Mouse (Mus musculus): ENCODE results near the gene Nup153. TPM values are rescaled to one million over a fixed set of nuclear protein-coding genes. Genes with fewer than 3 reads are reported as not detected.

Gene Nup153
- polyA plus RNA-seq, 1 experiment from 2014 or later = 15.8 TPM

DNA sequence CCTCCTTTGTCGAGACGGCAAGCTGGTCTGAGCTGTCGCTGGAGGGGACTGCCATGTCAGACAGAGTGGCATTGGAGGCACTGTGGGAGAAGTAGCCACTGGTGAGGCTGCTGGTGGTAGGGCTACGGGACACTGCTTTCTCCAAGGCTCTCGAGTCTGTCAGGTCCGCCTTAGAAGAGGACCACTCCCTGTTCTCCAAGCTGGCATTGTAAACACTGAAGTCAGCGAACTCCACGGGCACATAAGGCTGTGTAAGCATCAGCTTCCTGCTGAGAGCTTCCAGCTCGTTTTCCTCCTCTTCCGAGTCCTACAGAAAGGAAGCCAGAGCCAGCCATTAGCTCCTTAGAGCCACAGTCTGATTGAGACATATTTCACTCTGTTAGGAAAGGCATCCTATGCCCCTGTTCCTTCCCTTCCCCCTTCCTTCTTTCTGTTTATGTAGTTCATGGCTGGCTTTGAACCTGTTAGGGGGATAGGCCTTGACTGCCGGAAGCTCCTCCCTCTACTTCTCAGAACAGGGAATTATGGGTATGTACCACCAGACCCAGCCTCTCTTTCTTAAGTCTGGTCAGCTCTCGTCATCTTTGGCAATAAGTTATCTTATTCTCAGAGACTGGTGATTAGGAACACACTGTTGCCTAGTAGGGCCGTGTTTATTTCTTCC, 25.0 kb upstream of the Nup153 start:
- WGBS = 83% methylated on average over 13 of the region's 13 CpGs

DNA sequence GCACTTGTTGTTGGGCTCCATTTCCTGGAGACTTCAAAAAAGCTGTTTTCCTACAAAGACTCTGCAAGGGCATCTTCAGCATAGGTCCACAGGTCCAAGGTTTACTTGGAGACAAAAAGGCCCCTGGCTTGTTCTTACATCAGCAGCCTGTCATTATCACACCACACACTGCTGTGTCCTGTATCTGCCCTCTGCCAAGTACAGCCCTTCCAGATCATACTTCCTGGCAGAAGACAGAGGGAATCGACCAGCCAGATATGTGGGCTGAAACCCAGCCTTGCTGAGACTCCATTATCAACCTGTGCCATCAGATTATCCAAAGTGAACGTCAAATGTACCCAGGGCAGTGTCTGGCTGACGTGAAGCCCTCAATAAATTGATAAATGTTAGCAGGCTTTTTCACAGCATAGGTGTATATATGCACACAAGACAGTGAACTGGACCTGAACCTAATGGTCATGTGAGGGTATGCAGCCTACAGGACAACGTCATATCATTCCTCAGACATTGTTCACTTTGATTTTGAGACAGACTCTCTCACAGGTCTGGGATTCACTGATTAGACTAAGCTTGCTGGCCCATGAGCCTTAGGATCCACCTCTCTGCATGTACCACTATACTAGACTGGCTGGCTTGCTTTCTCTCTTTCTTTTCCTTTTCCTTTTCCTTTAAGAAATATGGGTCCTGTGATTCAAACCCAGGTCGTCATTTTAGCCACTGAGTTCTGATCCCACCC, 20.6 kb upstream of the Nup153 start:
- Histone ChIP-seq H3K27me3 (replicated peaks) (no peaks in the 10 kb centered on the region), H3K9me3 (replicated peaks) (no peaks in the 10 kb centered on the region), H3K4me2 (no peak overlapping the region), H3K4me1 (no peaks in the 10 kb centered on the region), H3K27ac (replicated peaks) (no peak overlapping the region), H3K36me3 (peaks cover 22% of the 10 kb centered on the region), H3K4me3 (replicated peaks) (no peak overlapping the region), H3K9ac (replicated peaks) (no peak overlapping the region)
- WGBS = 84% methylated on average over 5 of the region's 5 CpGs
- ATAC-seq (ENCODE audit: low FRiP score) = no peak

More for the DNA sequence above, 25.0 kb upstream of the Nup153 start:
- Histone ChIP-seq H3K9ac (replicated peaks) (no peak overlapping the region), H3K27ac (replicated peaks) (no peak overlapping the region), H3K36me3 (peaks cover 22% of the 10 kb centered on the region), H3K4me2 (no peak overlapping the region), H3K27me3 (replicated peaks) (no peaks in the 10 kb centered on the region), H3K9me3 (replicated peaks) (no peaks in the 10 kb centered on the region), H3K4me3 (replicated peaks) (no peak overlapping the region), H3K4me1 (no peaks in the 10 kb centered on the region)
- ATAC-seq (ENCODE audit: low FRiP score) = no peak

DNA sequence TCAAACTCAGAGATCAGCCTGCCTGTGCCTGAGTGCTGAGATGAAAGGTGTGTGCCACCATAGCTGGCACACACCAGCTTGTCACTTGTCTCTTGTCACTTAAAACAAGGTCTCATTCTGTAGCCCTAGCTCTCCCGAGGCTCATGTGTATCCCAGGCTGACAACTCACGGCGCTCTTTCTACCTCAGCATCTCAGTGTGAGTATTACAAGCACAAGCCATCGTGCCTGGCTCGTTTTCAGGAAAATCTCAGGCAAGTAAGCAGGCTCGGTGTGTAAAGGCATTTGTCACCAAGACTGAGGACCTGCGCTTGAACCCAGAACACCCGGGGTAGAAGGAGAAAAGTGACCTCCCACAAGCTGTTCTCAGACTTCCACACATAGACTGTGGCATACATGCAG, 16.1 kb upstream of the Nup153 start:
- Histone ChIP-seq H3K4me1 (no peaks in the 10 kb centered on the region), H3K36me3 (no peaks in the 10 kb centered on the region), H3K27ac (replicated peaks) (no peak overlapping the region), H3K9ac (replicated peaks) (no peak overlapping the region), H3K27me3 (replicated peaks) (no peaks in the 10 kb centered on the region), H3K9me3 (replicated peaks) (no peaks in the 10 kb centered on the region), H3K4me2 (no peak overlapping the region), H3K4me3 (replicated peaks) (no peak overlapping the region)
- no peak for ATAC-seq (ENCODE audit: low FRiP score)
- WGBS = 83% methylated on average over 8 of the region's 8 CpGs

DNA sequence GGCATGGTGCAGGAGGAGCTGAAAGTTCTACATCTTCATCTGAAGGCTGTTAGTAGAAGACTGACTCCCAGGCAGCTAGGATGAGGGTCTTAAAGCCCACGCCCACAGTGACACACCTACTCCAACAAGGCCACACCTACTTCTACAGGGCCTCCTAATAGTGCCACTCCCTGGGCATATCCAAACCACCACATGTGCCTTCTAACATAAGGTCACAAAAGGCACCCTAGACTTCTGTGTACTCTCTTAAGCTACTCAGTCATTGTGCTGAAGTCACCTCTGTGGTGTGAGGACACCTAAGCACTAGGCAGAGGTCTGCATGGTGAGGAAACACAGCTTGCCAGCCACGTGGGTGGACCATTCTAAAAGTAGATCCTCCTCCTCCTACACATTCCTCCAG, 14.6 kb upstream of the Nup153 start:
- ATAC-seq (ENCODE audit: low FRiP score) = no peak
- Histone ChIP-seq H3K9me3 (replicated peaks) (no peaks in the 10 kb centered on the region), H3K4me1 (no peaks in the 10 kb centered on the region), H3K4me2 (no peak overlapping the region), H3K27ac (replicated peaks) (no peak overlapping the region), H3K9ac (replicated peaks) (no peak overlapping the region), H3K4me3 (replicated peaks) (no peak overlapping the region), H3K27me3 (replicated peaks) (no peaks in the 10 kb centered on the region), H3K36me3 (no peaks in the 10 kb centered on the region)
- WGBS = 71% methylated on average over 2 of the region's 2 CpGs

DNA sequence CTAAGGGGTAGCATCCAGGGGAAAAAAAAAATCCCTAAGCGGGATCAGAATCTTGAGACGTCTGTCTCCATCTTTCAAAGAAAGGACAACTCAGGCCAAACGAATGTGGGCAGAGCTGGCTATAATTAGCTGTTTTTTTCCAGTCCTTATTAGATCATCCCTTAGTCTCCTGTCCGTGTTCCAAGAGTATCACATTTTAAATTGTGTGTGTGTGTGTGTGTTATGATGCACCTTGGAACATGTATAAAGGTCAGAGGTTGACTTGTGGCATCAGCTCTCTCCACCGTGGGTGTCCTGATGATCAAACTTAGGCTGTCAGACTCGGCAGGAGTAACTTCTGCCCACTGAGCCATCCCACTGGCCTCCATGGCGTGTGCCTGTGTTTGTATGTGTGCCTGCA, 11.7 kb upstream of the Nup153 start:
- Histone ChIP-seq H3K4me3 (replicated peaks) (no peak overlapping the region), H3K27ac (replicated peaks) (no peak overlapping the region), H3K9ac (replicated peaks) (no peak overlapping the region), H3K9me3 (replicated peaks) (no peaks in the 10 kb centered on the region), H3K4me2 (no peak overlapping the region), H3K4me1 (peaks cover 16% of the 10 kb centered on the region), H3K27me3 (replicated peaks) (peaks cover 4% of the 10 kb centered on the region), H3K36me3 (no peaks in the 10 kb centered on the region)
- no peak for ATAC-seq (ENCODE audit: low FRiP score)
- WGBS = 79% methylated on average over 7 of the region's 7 CpGs

DNA sequence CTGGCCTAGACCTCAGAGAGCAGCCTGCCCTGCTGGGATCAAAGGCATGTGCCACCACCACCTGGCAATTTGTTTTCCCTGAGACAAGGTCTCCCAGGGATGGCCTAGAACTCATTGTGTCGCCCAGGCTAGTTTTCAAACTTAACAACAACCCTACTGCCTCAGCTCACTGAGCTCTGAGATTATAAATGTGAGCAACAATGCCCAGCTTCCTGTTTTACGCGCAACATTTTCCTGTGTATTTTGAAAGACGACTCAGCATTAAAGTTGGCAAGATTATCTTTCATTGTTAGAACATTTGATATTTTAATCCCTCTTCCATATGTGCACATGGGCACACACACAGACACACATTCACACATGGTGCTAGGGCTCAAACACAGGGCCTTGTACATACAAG, 9.7 kb upstream of the Nup153 start:
- Histone ChIP-seq H3K36me3 (no peaks in the 10 kb centered on the region), H3K9ac (replicated peaks) (no peak overlapping the region), H3K27ac (replicated peaks) (no peak overlapping the region), H3K4me1 (peaks cover 16% of the 10 kb centered on the region), H3K4me3 (replicated peaks) (no peak overlapping the region), H3K27me3 (replicated peaks) (peaks cover 4% of the 10 kb centered on the region), H3K4me2 (no peak overlapping the region), H3K9me3 (replicated peaks) (no peaks in the 10 kb centered on the region)
- WGBS = 84% methylated on average over 4 of the region's 4 CpGs
- no peak for ATAC-seq (ENCODE audit: low FRiP score)

DNA sequence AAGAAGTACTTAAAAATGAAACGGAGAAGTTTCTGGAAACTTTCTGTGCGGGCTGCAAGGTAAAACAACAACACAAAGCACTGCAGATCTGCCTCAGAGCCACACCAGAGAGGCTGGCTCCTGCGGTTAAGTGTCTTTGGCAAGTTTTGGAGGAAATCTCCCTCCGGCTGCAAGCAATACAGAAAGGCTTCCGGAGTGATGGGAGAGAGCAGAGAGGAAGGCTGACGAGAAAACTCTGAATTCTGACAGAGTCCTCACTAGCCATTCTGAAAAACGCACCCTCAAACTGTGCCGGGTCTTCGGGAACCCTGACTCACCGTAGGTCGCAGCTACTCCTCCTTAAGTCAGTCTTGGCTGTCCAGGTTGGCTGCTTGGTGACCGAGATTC, 8.7 kb upstream of the Nup153 start:
- no peak for ATAC-seq (ENCODE audit: low FRiP score)
- Histone ChIP-seq H3K27me3 (replicated peaks) (peaks cover 4% of the 10 kb centered on the region), H3K4me2 (peak overlapping the region; percentile 78), H3K4me3 (replicated peaks) (peak overlapping the region; percentile 37), H3K4me1 (peaks cover 16% of the 10 kb centered on the region), H3K36me3 (no peaks in the 10 kb centered on the region), H3K9me3 (replicated peaks) (no peaks in the 10 kb centered on the region), H3K27ac (replicated peaks) (no peak overlapping the region), H3K9ac (replicated peaks) (0 out of 2 replicates have a peak overlapping the region, but pooled peaks have one; percentile 30)
- 4% methylated on average over 12 of the region's 12 CpGs for WGBS

DNA sequence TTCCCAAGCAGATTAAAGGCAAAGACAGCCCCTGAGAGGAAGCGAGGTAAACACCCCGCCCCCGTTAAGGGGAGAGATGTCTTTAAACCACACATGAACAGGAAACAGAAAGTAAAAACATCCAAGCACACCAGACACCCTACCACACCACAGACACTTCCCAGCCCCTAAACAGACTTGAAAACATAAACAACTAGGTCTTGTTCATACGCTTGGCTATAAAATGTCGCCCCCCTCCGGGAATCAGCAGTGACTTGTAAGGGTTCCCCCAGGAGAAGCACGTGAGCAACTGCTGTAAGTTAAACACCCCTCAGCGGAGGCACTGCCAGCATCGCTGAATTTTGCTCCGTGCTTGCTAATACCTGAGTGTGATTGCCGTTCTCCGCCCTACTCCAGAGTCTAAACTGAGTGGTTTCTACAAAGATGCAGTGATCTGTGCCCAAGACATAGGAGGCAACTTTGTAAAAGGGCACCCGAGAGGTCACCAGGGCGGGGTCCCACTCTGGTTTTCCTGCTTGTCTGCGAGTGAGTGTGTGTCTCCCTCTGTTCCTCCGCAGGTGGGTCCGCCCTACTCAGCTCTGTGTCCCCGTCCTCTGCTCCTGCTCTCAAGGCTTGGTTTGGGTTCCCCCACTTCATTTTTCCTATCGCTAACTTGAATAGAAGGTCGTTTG, 8.2 kb upstream of the Nup153 start:
- Histone ChIP-seq H3K36me3 (no peaks in the 10 kb centered on the region), H3K4me3 (replicated peaks) (peak overlapping the region; percentile 37), H3K27me3 (replicated peaks) (peaks cover 4% of the 10 kb centered on the region), H3K27ac (replicated peaks) (no peak overlapping the region), H3K4me2 (peak overlapping the region; percentile 78), H3K4me1 (peaks cover 16% of the 10 kb centered on the region), H3K9ac (replicated peaks) (peak overlapping the region; percentile 30), H3K9me3 (replicated peaks) (no peaks in the 10 kb centered on the region)
- ATAC-seq (ENCODE audit: low FRiP score) = peak; percentile 50; the same call in 1 of the 2 replicates
- 1% methylated on average over 20 of the region's 20 CpGs for WGBS

DNA sequence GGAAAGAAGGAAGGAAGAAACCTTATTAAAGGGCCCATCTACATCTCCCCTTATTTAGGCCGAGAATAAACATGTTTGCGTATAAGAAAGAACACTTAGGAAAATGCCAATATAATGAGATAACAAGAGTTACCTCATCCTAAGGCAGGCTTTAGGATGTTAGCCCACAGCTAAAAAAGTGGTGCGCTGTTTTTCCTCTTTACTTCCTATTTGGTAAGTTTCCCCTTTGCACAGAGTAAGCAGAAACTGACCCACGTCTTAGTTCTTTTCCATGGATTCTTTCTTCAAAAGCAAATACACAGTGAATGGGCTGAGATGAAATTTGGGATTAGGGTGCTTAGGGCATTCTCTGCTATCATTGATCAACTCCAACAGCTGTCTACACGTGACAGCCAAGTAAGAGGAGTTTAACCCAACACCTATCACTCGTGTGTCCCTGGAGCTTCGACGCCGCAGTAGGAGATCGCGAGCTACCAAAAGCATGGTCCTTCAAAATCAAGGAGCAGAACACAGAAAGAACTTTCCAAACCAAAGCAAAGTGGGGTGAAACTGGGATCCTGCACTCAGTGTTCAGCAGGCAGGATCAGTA, 7.6 kb upstream of the Nup153 start:
- 49% methylated on average over 11 of the region's 11 CpGs for WGBS
- no peaks in the 10 kb centered on the region for H3K36me3 ChIP-seq
- H3K4me2 ChIP-seq = peak overlapping the region; percentile 78
- no peak overlapping the region for H3K27ac ChIP-seq (replicated peaks)
- peaks cover 4% of the 10 kb centered on the region for H3K27me3 ChIP-seq (replicated peaks)
- no peak for ATAC-seq (ENCODE audit: low FRiP score)
- H3K4me3 ChIP-seq (replicated peaks) = peak overlapping the region; percentile 37
- peak overlapping the region; percentile 30; the same call in 1 of the 2 replicates for H3K9ac ChIP-seq (replicated peaks)
- H3K9me3 ChIP-seq (replicated peaks) = no peaks in the 10 kb centered on the region
- H3K4me1 ChIP-seq = peaks cover 16% of the 10 kb centered on the region

DNA sequence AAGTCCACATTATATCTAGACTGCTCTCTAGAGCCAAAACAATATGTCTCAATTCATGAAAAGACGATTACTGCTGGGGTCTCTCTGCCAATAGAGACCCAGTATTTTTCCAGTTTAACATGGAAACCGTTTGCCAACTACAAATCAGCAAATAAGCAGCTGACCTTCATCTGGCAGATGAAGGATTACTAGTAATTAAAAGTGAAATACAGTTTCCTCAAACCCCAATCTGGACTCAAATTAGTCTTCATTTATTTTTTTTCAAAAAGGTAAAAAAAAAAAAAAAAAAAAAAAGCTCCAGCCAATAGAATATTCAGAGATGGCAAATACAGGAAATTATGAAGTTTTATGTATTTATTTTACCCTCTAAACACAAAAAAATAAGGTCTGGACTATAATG, 2.3 kb upstream of the Nup153 start:
- H3K36me3 ChIP-seq = no peaks in the 10 kb centered on the region
- peaks cover 13% of the 10 kb centered on the region for H3K4me1 ChIP-seq
- no peak for ATAC-seq (ENCODE audit: low FRiP score)
- H3K4me3 ChIP-seq (replicated peaks) = no peak overlapping the region
- no peaks in the 10 kb centered on the region for H3K9me3 ChIP-seq (replicated peaks)
- H3K9ac ChIP-seq (replicated peaks) = no peak overlapping the region
- no peak overlapping the region for H3K27ac ChIP-seq (replicated peaks)
- no peaks in the 10 kb centered on the region for H3K27me3 ChIP-seq (replicated peaks)
- no peak overlapping the region for H3K4me2 ChIP-seq
- WGBS = 73% methylated on average over 2 of the region's 2 CpGs

DNA sequence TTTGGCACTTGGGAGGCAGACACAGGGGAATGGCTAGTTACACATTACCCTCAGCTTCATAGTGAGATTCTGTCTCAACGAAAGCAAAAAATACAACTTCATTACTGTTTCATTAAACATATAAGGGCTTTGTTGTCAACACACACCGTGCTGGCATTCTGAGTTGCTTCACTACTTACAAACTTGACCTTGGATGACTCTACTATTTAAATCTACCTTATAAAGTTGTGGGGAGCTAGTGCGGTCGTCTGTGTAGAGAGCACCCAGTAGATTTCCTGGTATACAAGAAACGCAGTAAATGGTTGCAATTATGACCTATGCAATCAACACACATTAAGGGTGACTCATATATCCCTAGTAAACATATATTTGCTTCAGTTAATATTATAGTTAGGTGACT, 671 bp upstream of the Nup153 start:
- ATAC-seq (ENCODE audit: low FRiP score) = peak; percentile 7; the same call in 1 of the 2 replicates

More for the DNA sequence above, 671 bp upstream of the Nup153 start:
- peak overlapping the region; percentile 61 for H3K4me2 ChIP-seq
- H3K9me3 ChIP-seq (replicated peaks) = no peaks in the 10 kb centered on the region
- H3K9ac ChIP-seq (replicated peaks) = peak overlapping the region; percentile 54
- WGBS = 24% methylated on average over 5 of the region's 5 CpGs
- H3K27ac ChIP-seq (replicated peaks) = peak overlapping the region; percentile 91
- H3K27me3 ChIP-seq (replicated peaks) = no peaks in the 10 kb centered on the region
- H3K36me3 ChIP-seq = no peaks in the 10 kb centered on the region
- H3K4me3 ChIP-seq (replicated peaks) = peak overlapping the region; percentile 74
- peaks cover 21% of the 10 kb centered on the region for H3K4me1 ChIP-seq
